Mouse (Mus musculus) kidney, embryonic 15.5 days (tissue): ENCODE data around the gene Fam120a. TPM values are rescaled to one million over a fixed set of nuclear protein-coding genes. Genes with fewer than 3 reads are reported as not detected.

Experiments
- ATAC-seq: fragments of 200-750 bp; cut with Nextera tagmentation; replicated peaks from 2 replicates; pipeline ENCODE4 v1.8.0; 2017; ENCODE audit warnings: moderate TSS enrichment; ENCODE audit not compliant: low FRiP score
- H3K27ac ChIP-seq: fragments of 300-500 bp; sonication (generic); 2 replicates; pipeline ENCODE4 v1.5.1; 2015; ENCODE audit warnings: mild to moderate bottlenecking, inconsistent platforms
- H3K27me3 ChIP-seq: fragments of 300-500 bp; sonication (generic); 2 replicates; pipeline ENCODE4 v1.6.1; 2015; ENCODE audit warnings: inconsistent platforms
- H3K36me3 ChIP-seq: fragments of 300-500 bp; sonication (generic); 2 replicates; pipeline ENCODE4 v1.6.1; 2015; ENCODE audit warnings: inconsistent platforms
- H3K4me1 ChIP-seq: fragments of 300-500 bp; sonication (generic); 2 replicates; pipeline ENCODE4 v1.6.1; 2015; ENCODE audit warnings: inconsistent platforms
- H3K4me2 ChIP-seq: fragments of 300-500 bp; sonication (generic); 2 replicates; pipeline ENCODE4 v1.6.1; 2015; ENCODE audit warnings: moderate library complexity, mild to moderate bottlenecking, inconsistent platforms
- H3K4me3 ChIP-seq: fragments of 300-500 bp; sonication (generic); replicated peaks from 2 replicates; pipeline ENCODE4 v1.5.1; 2015; ENCODE audit warnings: mild to moderate bottlenecking, inconsistent platforms
- H3K9ac ChIP-seq: fragments of 300-500 bp; sonication (generic); 2 replicates; pipeline ENCODE4 v1.6.1; 2015; ENCODE audit warnings: mild to moderate bottlenecking, inconsistent platforms
- H3K9me3 ChIP-seq: fragments of 300-500 bp; sonication (generic); replicated peaks from 2 replicates; pipeline ENCODE4 v1.6.1; 2016; ENCODE audit warnings: inconsistent platforms
- WGBS: fragments of 180-500 bp; shearing (Covaris S2); methylation state at CpG from one replicate; pipeline ENCODE4 v1.1.7; 2015; ENCODE audit warnings: mixed read lengths; 5-methylcytosine and 5-hydroxymethylcytosine counted together
- polyA plus RNA-seq: library from polyadenylated mRNA; unstranded; fragments of >200 nt; fragmentation: Nextera tagmentation; extraction: Ambion mirVana; gene quantifications from 2 replicates; pipeline ENCODE4 v1.2.1, GENCODE M21; 2015

Gene Fam120a
- polyA plus RNA-seq, 1 experiment from 2014 or later = 24.4 TPM

DNA sequence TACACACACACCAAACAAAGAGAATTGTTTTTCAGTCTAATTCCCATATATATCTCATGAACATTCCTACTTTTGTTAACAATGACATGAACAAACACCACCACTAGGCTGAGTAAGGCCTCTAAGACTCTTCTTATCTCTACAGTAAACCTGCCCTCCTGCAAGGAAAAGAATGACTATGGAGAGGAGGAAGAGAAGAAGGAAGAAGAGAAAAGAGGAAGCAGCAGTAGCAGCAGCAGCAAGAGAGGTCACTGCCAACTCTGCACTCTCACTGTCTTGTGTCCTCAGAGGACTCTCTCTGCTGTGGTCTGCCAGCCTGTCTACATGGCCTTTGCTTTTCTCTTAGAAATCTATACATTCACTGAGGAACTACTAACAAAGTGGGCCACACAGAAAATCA is 36.1 kb downstream of the Fam120a start:
- ATAC-seq = no peak
- H3K36me3 ChIP-seq = peaks cover 86% of the 10 kb centered on the region
- no peaks in the 10 kb centered on the region for H3K27me3 ChIP-seq
- no peaks in the 10 kb centered on the region; the same call in 1 of the 2 replicates for H3K4me1 ChIP-seq
- H3K9ac ChIP-seq = no peak overlapping the region
- H3K9me3 ChIP-seq = no peaks in the 10 kb centered on the region
- H3K27ac ChIP-seq = no peak overlapping the region
- no peak overlapping the region for H3K4me3 ChIP-seq
- no peak overlapping the region for H3K4me2 ChIP-seq

- 86% methylated on average over 5 of the region's 5 CpGs for WGBS
- H3K36me3 ChIP-seq = peaks cover 86% of the 10 kb centered on the region
These were observed 36.6 kb downstream of the Fam120a start for GRCm38 (mm10) chr13:48931232-48931631.

DNA sequence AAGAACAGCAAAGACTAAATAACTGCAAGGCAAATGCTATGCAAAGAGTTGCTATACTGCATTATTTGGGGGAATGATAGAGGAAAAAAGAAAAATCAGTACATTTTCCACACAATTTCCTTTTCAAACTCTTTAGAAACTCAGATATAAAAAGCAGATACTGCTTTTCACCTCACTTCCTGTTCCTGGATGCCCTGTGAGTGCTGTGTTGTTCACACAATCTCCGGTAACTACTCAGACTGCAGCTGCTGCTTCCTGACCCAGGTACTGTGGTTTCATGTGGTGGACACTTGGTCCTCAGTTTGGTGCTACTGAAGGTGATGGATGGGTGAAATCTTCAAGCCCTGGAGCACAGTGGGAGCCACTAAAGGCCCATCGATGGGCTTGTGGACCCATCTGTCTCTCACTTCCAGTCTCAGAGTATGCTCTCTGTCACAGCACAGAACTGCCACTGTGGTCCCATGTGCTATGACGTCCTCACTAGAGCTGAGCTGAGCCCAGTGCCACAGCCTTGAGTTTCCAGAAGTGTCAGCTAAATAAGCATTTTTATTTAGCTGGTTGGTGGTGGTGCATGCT is 38.2 kb downstream of the Fam120a start:
- H3K36me3 ChIP-seq = peaks cover 85% of the 10 kb centered on the region

More at GRCm38 (mm10) chr13:48931232-48931631, 36.6 kb downstream of the Fam120a start:
- ATAC-seq = no peak
- no peak overlapping the region for H3K4me2 ChIP-seq
- no peak overlapping the region for H3K27ac ChIP-seq
- H3K9me3 ChIP-seq = no peaks in the 10 kb centered on the region
- H3K4me3 ChIP-seq = no peak overlapping the region
- no peaks in the 10 kb centered on the region for H3K27me3 ChIP-seq
- no peaks in the 10 kb centered on the region; the same call in 1 of the 2 replicates for H3K4me1 ChIP-seq
- H3K9ac ChIP-seq = no peak overlapping the region

GRCm38 (mm10) chr13:48927609-48928008 is 40.2 kb downstream of the Fam120a start:
- no peak overlapping the region for H3K4me3 ChIP-seq
- H3K9ac ChIP-seq = no peak overlapping the region
- no peaks in the 10 kb centered on the region for H3K27me3 ChIP-seq
- no peaks in the 10 kb centered on the region for H3K4me1 ChIP-seq
- H3K9me3 ChIP-seq = no peaks in the 10 kb centered on the region
- no peak overlapping the region for H3K27ac ChIP-seq
- H3K4me2 ChIP-seq = no peak overlapping the region
- WGBS = 88% methylated on average over 2 of the region's 2 CpGs
- peaks cover 80% of the 10 kb centered on the region for H3K36me3 ChIP-seq
- no peak for ATAC-seq

More for the DNA sequence above, 38.2 kb downstream of the Fam120a start:
- H3K9ac ChIP-seq = no peak overlapping the region
- no peak overlapping the region for H3K27ac ChIP-seq
- no peak overlapping the region for H3K4me2 ChIP-seq
- H3K4me1 ChIP-seq = no peaks in the 10 kb centered on the region
- no peaks in the 10 kb centered on the region for H3K27me3 ChIP-seq
- WGBS = 76% methylated on average over 3 of the region's 3 CpGs
- H3K9me3 ChIP-seq = no peaks in the 10 kb centered on the region
- ATAC-seq = no peak
- no peak overlapping the region for H3K4me3 ChIP-seq

DNA sequence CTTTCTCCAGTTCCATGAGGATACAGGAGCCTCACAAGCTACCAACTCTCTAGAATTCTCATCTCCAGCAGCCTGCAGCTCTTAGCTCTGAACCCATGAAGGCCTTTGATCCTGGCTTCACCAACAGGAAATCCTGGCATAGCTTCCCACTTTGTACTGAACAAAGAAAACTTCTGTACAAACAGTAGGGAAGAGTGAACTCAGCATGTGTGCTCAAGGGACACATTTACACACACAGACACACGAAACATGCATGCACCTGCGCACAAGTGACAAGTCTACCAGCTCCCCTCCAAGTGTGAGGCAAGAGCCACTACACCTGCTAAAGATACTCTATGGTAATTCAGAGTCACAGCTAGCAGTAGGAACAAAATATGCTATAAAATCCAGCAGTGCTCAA is 45.1 kb downstream of the Fam120a start:
- no peak for ATAC-seq
- Histone ChIP-seq H3K36me3 (peaks cover 78% of the 10 kb centered on the region), H3K4me1 (no peaks in the 10 kb centered on the region), H3K9me3 (no peaks in the 10 kb centered on the region), H3K4me3 (no peak overlapping the region), H3K27ac (no peak overlapping the region), H3K9ac (no peak overlapping the region), H3K27me3 (no peaks in the 10 kb centered on the region), H3K4me2 (no peak overlapping the region)
- WGBS = 83% methylated on average over 2 of the region's 2 CpGs

- peaks cover 79% of the 10 kb centered on the region for H3K36me3 ChIP-seq
- H3K9ac ChIP-seq = no peak overlapping the region
- no peaks in the 10 kb centered on the region for H3K27me3 ChIP-seq
- H3K4me3 ChIP-seq = no peak overlapping the region
- ATAC-seq = no peak
- H3K27ac ChIP-seq = no peak overlapping the region
- H3K9me3 ChIP-seq = no peaks in the 10 kb centered on the region
- H3K4me1 ChIP-seq = no peaks in the 10 kb centered on the region
- no peak overlapping the region for H3K4me2 ChIP-seq
- 86% methylated on average over 1 of the region's 1 CpGs for WGBS
These were observed 46.6 kb downstream of the Fam120a start for GRCm38 (mm10) chr13:48921256-48921655.

DNA sequence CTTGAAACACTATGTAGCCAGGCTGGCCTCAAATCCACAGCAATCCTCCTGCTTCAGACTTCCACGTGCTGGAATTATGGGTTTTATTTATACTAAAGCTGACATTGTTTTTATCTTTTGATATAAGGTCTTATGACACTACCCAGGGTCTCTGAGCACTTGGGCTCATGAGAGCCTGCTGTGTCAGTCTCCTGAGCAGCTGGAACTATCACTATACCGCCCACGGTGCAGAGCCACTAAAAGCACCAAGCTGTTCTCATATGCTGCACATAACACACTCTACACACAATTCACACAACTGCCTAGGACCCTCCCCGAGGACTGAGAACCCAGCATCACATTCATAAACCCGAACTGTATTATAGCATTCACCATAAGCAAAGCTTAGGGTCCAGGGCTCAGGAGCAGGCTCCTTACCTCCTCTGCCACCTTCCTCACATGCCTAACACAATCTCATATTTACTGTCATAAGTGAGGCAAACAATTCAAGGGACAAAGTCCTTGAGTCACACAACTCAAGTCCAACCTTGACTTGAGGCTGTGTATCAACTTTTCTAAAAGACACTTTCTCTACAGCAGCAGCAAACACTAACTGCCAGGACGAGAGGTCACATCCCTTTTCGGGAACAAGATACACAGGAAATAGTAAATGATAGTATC is 47.9 kb downstream of the Fam120a start:
- no peaks in the 10 kb centered on the region for H3K9me3 ChIP-seq
- H3K4me2 ChIP-seq = no peak overlapping the region
- H3K27ac ChIP-seq = no peak overlapping the region
- H3K4me3 ChIP-seq = no peak overlapping the region
- H3K36me3 ChIP-seq = peaks cover 85% of the 10 kb centered on the region
- no peaks in the 10 kb centered on the region for H3K4me1 ChIP-seq
- no peak for ATAC-seq
- no peak overlapping the region for H3K9ac ChIP-seq
- H3K27me3 ChIP-seq = no peaks in the 10 kb centered on the region
- WGBS = 78% methylated on average over 7 of the region's 7 CpGs

DNA sequence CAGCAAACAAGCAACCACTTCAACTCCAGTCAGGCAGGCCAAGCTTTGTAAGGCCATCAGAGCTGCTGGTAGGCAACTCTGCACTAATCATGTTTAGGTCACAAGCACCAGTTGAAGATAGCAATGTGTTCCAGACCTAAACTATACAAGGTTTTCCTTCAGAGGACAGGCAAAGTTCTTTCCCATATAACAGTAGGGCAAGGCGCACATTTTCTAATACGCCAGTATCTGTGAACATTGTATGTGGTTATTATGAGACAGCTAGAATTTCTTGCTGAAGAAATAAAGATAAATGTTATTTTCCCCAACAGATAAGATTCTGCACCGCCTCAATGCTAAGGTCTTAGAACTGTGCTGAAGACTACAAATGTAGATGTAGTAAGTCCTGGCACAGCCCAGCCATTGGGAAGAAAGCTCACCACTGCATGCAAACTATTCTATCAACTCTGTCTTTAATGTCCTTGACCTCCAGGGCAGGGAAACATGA is 50.7 kb downstream of the Fam120a start:
- 94% methylated on average over 3 of the region's 3 CpGs for WGBS
- Histone ChIP-seq H3K4me1 (no peaks in the 10 kb centered on the region), H3K9ac (no peak overlapping the region), H3K27me3 (no peaks in the 10 kb centered on the region), H3K4me2 (no peak overlapping the region), H3K27ac (no peak overlapping the region), H3K36me3 (peaks cover 89% of the 10 kb centered on the region), H3K4me3 (no peak overlapping the region), H3K9me3 (no peaks in the 10 kb centered on the region)
- ATAC-seq = no peak

GRCm38 (mm10) chr13:48913680-48914079 is 54.1 kb downstream of the Fam120a start:
- Histone ChIP-seq H3K36me3 (peaks cover 82% of the 10 kb centered on the region), H3K4me1 (no peaks in the 10 kb centered on the region), H3K27me3 (no peaks in the 10 kb centered on the region), H3K4me3 (no peak overlapping the region), H3K9me3 (no peaks in the 10 kb centered on the region), H3K9ac (no peak overlapping the region), H3K27ac (no peak overlapping the region), H3K4me2 (no peak overlapping the region)
- ATAC-seq = no peak
- WGBS = 93% methylated on average over 1 of the region's 1 CpGs

DNA sequence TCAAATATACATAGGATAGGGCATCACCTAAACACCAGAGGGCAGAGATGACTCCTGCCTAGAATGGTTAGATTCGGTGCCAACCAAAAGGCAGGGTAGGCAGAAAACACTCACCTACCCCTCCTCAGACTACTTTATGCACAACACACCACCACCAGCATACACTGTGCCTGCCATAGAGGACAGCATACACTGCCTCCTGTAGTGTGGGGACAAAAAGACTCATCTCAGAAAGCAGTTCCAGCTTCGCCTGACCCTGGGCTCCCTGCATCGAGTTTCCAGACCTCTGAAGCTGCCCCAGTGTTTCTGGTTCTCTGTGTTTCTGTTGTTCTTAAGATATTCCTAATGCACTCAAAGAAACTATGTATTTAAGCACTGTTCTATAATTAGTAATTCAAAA is 54.7 kb downstream of the Fam120a start:
- 84% methylated on average over 3 of the region's 3 CpGs for WGBS
- H3K4me3 ChIP-seq = no peak overlapping the region
- H3K4me1 ChIP-seq = no peaks in the 10 kb centered on the region
- peaks cover 84% of the 10 kb centered on the region for H3K36me3 ChIP-seq
- no peaks in the 10 kb centered on the region for H3K9me3 ChIP-seq
- no peak overlapping the region for H3K9ac ChIP-seq
- no peak overlapping the region for H3K4me2 ChIP-seq
- no peak overlapping the region for H3K27ac ChIP-seq
- no peaks in the 10 kb centered on the region for H3K27me3 ChIP-seq
- no peak for ATAC-seq

DNA sequence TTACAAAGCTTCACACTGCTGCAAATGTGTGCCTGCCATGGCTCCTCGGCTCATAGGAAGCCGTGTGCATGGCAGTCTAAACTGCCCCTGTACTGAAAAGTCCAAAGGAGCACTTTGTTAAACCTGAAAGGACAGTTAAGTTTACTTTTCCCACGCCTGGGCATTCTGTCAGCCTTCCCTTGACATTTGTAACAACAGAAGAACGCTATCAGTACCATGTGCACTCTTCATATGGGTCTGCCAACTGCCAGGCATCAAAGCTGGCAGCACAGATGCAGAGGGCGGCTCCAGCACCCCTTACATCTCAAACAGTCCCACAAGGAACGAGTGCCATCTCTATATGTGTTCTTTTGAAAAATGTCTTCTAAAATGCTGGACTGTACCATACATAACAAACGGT is 56.4 kb downstream of the Fam120a start:
- H3K9me3 ChIP-seq = no peaks in the 10 kb centered on the region
- H3K4me3 ChIP-seq = no peak overlapping the region
- no peak overlapping the region for H3K4me2 ChIP-seq
- 88% methylated on average over 7 of the region's 7 CpGs for WGBS
- no peaks in the 10 kb centered on the region for H3K27me3 ChIP-seq
- no peak for ATAC-seq
- no peak overlapping the region for H3K9ac ChIP-seq
- no peaks in the 10 kb centered on the region for H3K4me1 ChIP-seq
- no peak overlapping the region for H3K27ac ChIP-seq
- H3K36me3 ChIP-seq = peaks cover 84% of the 10 kb centered on the region

GRCm38 (mm10) chr13:48905458-48905857 is 62.4 kb downstream of the Fam120a start:
- Histone ChIP-seq H3K27ac (no peak overlapping the region), H3K36me3 (peaks cover 91% of the 10 kb centered on the region), H3K4me2 (no peak overlapping the region), H3K9me3 (no peaks in the 10 kb centered on the region), H3K9ac (no peak overlapping the region), H3K4me3 (no peak overlapping the region), H3K4me1 (no peaks in the 10 kb centered on the region), H3K27me3 (no peaks in the 10 kb centered on the region)
- WGBS = 91% methylated on average over 2 of the region's 2 CpGs
- ATAC-seq = no peak
